Mouse (Mus musculus) cerebellum, adult 2 months (tissue): ENCODE measurements around the gene Cd38. TPM values are rescaled to one million over a fixed set of nuclear protein-coding genes. Genes with fewer than 3 reads are reported as not detected.
A peak's percentile ranks its signal among the peaks of the same experiment; 100 is the strongest.
"Not testable (repeated sequence)": the region's sequence is repeated elsewhere in the genome, so short reads cannot be mapped to it uniquely, and the experiment has no call there.

Source experiments
- DNase-seq, 2 experiments: peaks; one replicate each; pipeline ENCODE4 v3.0.0; 2021
- H3K27ac ChIP-seq: fragments of 200-500 bp; 2 replicates; pipeline ENCODE4 v1.5.1; 2012; ENCODE audit warnings: low read length, control low read depth, inconsistent platforms; ENCODE audit not compliant: insufficient read depth
- H3K27me3 ChIP-seq: fragments of 200-500 bp; 2 replicates; pipeline ENCODE4 v1.6.1; 2012; ENCODE audit warnings: inconsistent platforms, mild to moderate bottlenecking, low read length, moderate library complexity; ENCODE audit not compliant: control insufficient read depth, insufficient read depth
- H3K4me1 ChIP-seq: fragments of 200-500 bp; 2 replicates; pipeline ENCODE4 v1.6.1; 2011; ENCODE audit warnings: low read length; ENCODE audit not compliant: control insufficient read depth, insufficient read depth
- H3K4me3 ChIP-seq: fragments of 200-500 bp; replicated peaks from 2 replicates; pipeline ENCODE3; 2011; ENCODE audit warnings: mild to moderate bottlenecking, low read depth, low read length, control low read depth; ENCODE audit not compliant: insufficient read depth
- CTCF ChIP-seq: fragments of 200-500 bp; IDR thresholded peaks from 2 replicates; pipeline ENCODE4 v1.5.1; 2011; ENCODE audit warnings: low read depth, mild to moderate bottlenecking, control low read depth, low read length, moderate library complexity, borderline replicate concordance; ENCODE audit not compliant: insufficient read depth
- POLR2A ChIP-seq: fragments of 200-500 bp; IDR thresholded peaks from 2 replicates; pipeline ENCODE4 v1.6.1; 2011; ENCODE audit warnings: low read length, control low read depth, borderline replicate concordance; ENCODE audit not compliant: insufficient read depth
- WGBS: fragments of 180-500 bp; shearing (Covaris S2); methylation state at CpG from one replicate; pipeline ENCODE4 v1.1.7; 2018; 5-methylcytosine and 5-hydroxymethylcytosine counted together
- polyA plus RNA-seq: library from polyadenylated mRNA; depleted of rRNA; stranded (reverse); fragments of >200 nt; gene quantifications from 2 replicates; pipeline ENCODE4 v1.2.3, GENCODE M21; 2012

The Cd38 gene
- polyA plus RNA-seq, 1 experiment, result 14.6 TPM

GRCm38 (mm10) chr5:43885060-43885820, 16.9 kb downstream of the Cd38 start:
- Histone ChIP-seq H3K4me3 (no peak overlapping the region), H3K27me3 (no peaks in the 10 kb centered on the region), H3K4me1 (no peaks in the 10 kb centered on the region), H3K27ac (no peak overlapping the region)
- TF ChIP-seq CTCF (no peak), POLR2A (no peak)
- no peak for DNase-seq
- 9% methylated on average over 3 of the region's 3 CpGs for WGBS

GRCm38 (mm10) chr5:43892386-43892785, 24.0 kb downstream of the Cd38 start:
- DNase-seq, result peak in 1 of 2 experiments; percentile 6
- H3K4me3 ChIP-seq, result no peak overlapping the region
- H3K4me1 ChIP-seq, result no peaks in the 10 kb centered on the region
- H3K27ac ChIP-seq, result no peak overlapping the region
- H3K27me3 ChIP-seq, result no peaks in the 10 kb centered on the region
- 32% methylated on average over 1 of the region's 1 CpGs for WGBS
- TF ChIP-seq POLR2A, result no peak
- TF ChIP-seq CTCF, result no peak

GRCm38 (mm10) chr5:43894113-43894512, 25.8 kb downstream of the Cd38 start:
- 77% methylated on average over 2 of the region's 2 CpGs for WGBS
- Histone ChIP-seq H3K4me1 (no peaks in the 10 kb centered on the region), H3K27me3 (no peaks in the 10 kb centered on the region), H3K4me3 (no peak overlapping the region), H3K27ac (no peak overlapping the region)
- TF ChIP-seq CTCF, result 0 out of 2 replicates have a peak, but pooled peaks have one; percentile 14
- TF ChIP-seq POLR2A, result no peak
- DNase-seq, result peak in 1 of 2 experiments; percentile 9

GRCm38 (mm10) chr5:43895931-43896330, 27.6 kb downstream of the Cd38 start:
- TF ChIP-seq POLR2A, result no peak
- TF ChIP-seq CTCF, result no peak
- WGBS, result 88% methylated on average over 3 of the region's 3 CpGs
- DNase-seq, result no peak
- H3K27ac ChIP-seq, result no peak overlapping the region
- H3K4me1 ChIP-seq, result no peaks in the 10 kb centered on the region
- H3K4me3 ChIP-seq, result no peak overlapping the region
- no peaks in the 10 kb centered on the region for H3K27me3 ChIP-seq

- H3K27me3 ChIP-seq, result no peaks in the 10 kb centered on the region
- H3K27ac ChIP-seq, result no peak overlapping the region
- TF ChIP-seq CTCF (no peak), POLR2A (no peak)
- H3K4me1 ChIP-seq, result no peaks in the 10 kb centered on the region
- H3K4me3 ChIP-seq, result no peak overlapping the region
- 87% methylated on average over 3 of the region's 3 CpGs for WGBS
- no peak for DNase-seq
Observed at GRCm38 (mm10) chr5:43904685-43905084, 36.3 kb downstream of the Cd38 start.

- no peaks in the 10 kb centered on the region for H3K4me1 ChIP-seq
- 78% methylated on average over 9 of the region's 9 CpGs for WGBS
- TF ChIP-seq POLR2A (no peak), CTCF (no peak)
- H3K27me3 ChIP-seq, result no peaks in the 10 kb centered on the region; the same call in 1 of the 2 replicates
- no peak overlapping the region for H3K27ac ChIP-seq
- H3K4me3 ChIP-seq, result no peak overlapping the region
- DNase-seq, result no peak
Observed at GRCm38 (mm10) chr5:43909213-43909612, 40.9 kb downstream of the Cd38 start.

- Histone ChIP-seq H3K27me3 (no peaks in the 10 kb centered on the region; the same call in 1 of the 2 replicates), H3K4me1 (no peaks in the 10 kb centered on the region), H3K4me3 (no peak overlapping the region), H3K27ac (no peak overlapping the region)
- no peak for DNase-seq
- 97% methylated on average over 6 of the region's 6 CpGs for whole genome bisulfite sequencing
- TF ChIP-seq POLR2A, result no peak
- TF ChIP-seq CTCF, result no peak
Observed at GRCm38 (mm10) chr5:43910006-43910405, 41.7 kb downstream of the Cd38 start.

GRCm38 (mm10) chr5:43912844-43913243, 44.5 kb downstream of the Cd38 start, which contains the start of gene Gm7879:
Gene Gm7879, plus strand, starts transcription at chr5:43913144.
- 98% methylated on average over 4 of the region's 4 CpGs for WGBS
- H3K27ac ChIP-seq, DNase-seq, H3K4me1 ChIP-seq, H3K4me3 ChIP-seq, H3K27me3 ChIP-seq: not testable (repeated sequence)
